Mouse (Mus musculus) midbrain, embryonic 10.5 days (tissue): Measurements from ENCODE around the gene Gm20716. TPM values are rescaled to one million over a fixed set of nuclear protein-coding genes. Genes with fewer than 3 reads are reported as not detected.

Source experiments
- DNase-seq: peaks from one replicate; pipeline ENCODE4 v3.0.0-alpha.2; 2017; ENCODE audit warnings: low spot score
- H3K27ac ChIP-seq: fragments of 300-500 bp; sonication (generic); replicated peaks from 2 replicates; pipeline ENCODE4 v1.5.1; 2016; ENCODE audit warnings: mild to moderate bottlenecking
- H3K27me3 ChIP-seq: fragments of 300-500 bp; sonication (generic); 2 replicates; pipeline ENCODE4 v1.6.1; 2016; ENCODE audit warnings: low read depth, mild to moderate bottlenecking; ENCODE audit not compliant: poor library complexity, severe bottlenecking
- H3K36me3 ChIP-seq: fragments of 300-500 bp; sonication (generic); 2 replicates; pipeline ENCODE4 v1.6.1; 2016; ENCODE audit warnings: mild to moderate bottlenecking, moderate library complexity
- H3K4me1 ChIP-seq: fragments of 300-500 bp; sonication (generic); 2 replicates; pipeline ENCODE4 v1.6.1; 2016
- H3K4me3 ChIP-seq: fragments of 300-500 bp; sonication (generic); 2 replicates; pipeline ENCODE4 v1.5.1; 2016; ENCODE audit warnings: mild to moderate bottlenecking, moderate library complexity
- H3K9me3 ChIP-seq: fragments of 300-500 bp; sonication (generic); replicated peaks from 2 replicates; pipeline ENCODE4 v1.6.1; 2016; ENCODE audit warnings: mild to moderate bottlenecking
- WGBS: fragments of 180-500 bp; shearing (Covaris S2); methylation state at CpG from one replicate; pipeline ENCODE4 v1.1.7; 2016; 5-methylcytosine and 5-hydroxymethylcytosine counted together
- polyA plus RNA-seq: library from polyadenylated mRNA; unstranded; fragments of >200 nt; fragmentation: Nextera tagmentation; extraction: Ambion mirVana; gene quantifications from 2 replicates; pipeline ENCODE4 v1.2.1, GENCODE M21; 2016

Gm20716 gene
- polyA plus RNA-seq, 1 experiment from 2014 or later, result 17.2 TPM

- no peaks in the 10 kb centered on the region for H3K27me3 ChIP-seq
- 95% methylated on average over 3 of the region's 3 CpGs for WGBS
- DNase-seq, result no peak
- 0 out of 2 replicates have a peak, but pooled peaks cover 5% of the 10 kb centered on the region for H3K9me3 ChIP-seq
- H3K27ac ChIP-seq, result peak overlapping the region; percentile 100
- H3K36me3 ChIP-seq, result peaks cover 75% of the 10 kb centered on the region
- H3K4me1 ChIP-seq, result peaks cover 24% of the 10 kb centered on the region
- H3K4me3 ChIP-seq, result peak overlapping the region; percentile 100; the same call in 1 of the 2 replicates
Measured at GRCm38 (mm10) chr2:168207883-168208282, 22.3 kb downstream of the Gm20716 start.

- H3K4me1 ChIP-seq, result peaks cover 24% of the 10 kb centered on the region
- peak within 1 kb of the TSS; percentile 100 for H3K27ac ChIP-seq
- DNase-seq, result peak; percentile 97
- no peaks in the 10 kb centered on the region for H3K27me3 ChIP-seq
- 0 out of 2 replicates have a peak, but pooled peaks cover 5% of the 10 kb centered on the region for H3K9me3 ChIP-seq
- peak within 1 kb of the TSS; percentile 100 for H3K4me3 ChIP-seq
- WGBS, result under 1% methylated on average over 73 of the region's 89 CpGs
- H3K36me3 ChIP-seq, result peaks cover 75% of the 10 kb centered on the region
Measured at GRCm38 (mm10) chr2:168206725-168207644, 23.2 kb downstream of the Gm20716 start, which contains the start of gene Adnp. Gene Adnp, minus strand, starts transcription at chr2:168207112.

GRCm38 (mm10) chr2:168205681-168206631, 24.2 kb downstream of the Gm20716 start:
- Histone ChIP-seq H3K9me3 (0 out of 2 replicates have a peak, but pooled peaks cover 5% of the 10 kb centered on the region), H3K27me3 (no peaks in the 10 kb centered on the region), H3K4me1 (peaks cover 31% of the 10 kb centered on the region), H3K4me3 (peak overlapping the region; percentile 100), H3K27ac (peak overlapping the region; percentile 100), H3K36me3 (peaks cover 74% of the 10 kb centered on the region)
- DNase-seq, result peak; percentile 63
- WGBS, result under 1% methylated on average over 49 of the region's 49 CpGs

- Histone ChIP-seq H3K9me3 (0 out of 2 replicates have a peak, but pooled peaks cover 5% of the 10 kb centered on the region), H3K4me1 (peaks cover 38% of the 10 kb centered on the region), H3K4me3 (peak overlapping the region; percentile 100), H3K27me3 (no peaks in the 10 kb centered on the region), H3K36me3 (peaks cover 74% of the 10 kb centered on the region), H3K27ac (peak overlapping the region; percentile 100)
- 6% methylated on average over 6 of the region's 6 CpGs for WGBS
- DNase-seq, result peak; percentile 88
Measured at GRCm38 (mm10) chr2:168205265-168205664, 24.9 kb downstream of the Gm20716 start.

- Histone ChIP-seq H3K4me3 (peak overlapping the region; percentile 100), H3K4me1 (peaks cover 43% of the 10 kb centered on the region), H3K36me3 (peaks cover 72% of the 10 kb centered on the region), H3K9me3 (0 out of 2 replicates have a peak, but pooled peaks cover 5% of the 10 kb centered on the region), H3K27me3 (no peaks in the 10 kb centered on the region), H3K27ac (no peak overlapping the region)
- 91% methylated on average over 8 of the region's 8 CpGs for WGBS
- no peak for DNase-seq
Measured at GRCm38 (mm10) chr2:168204476-168204999, 25.6 kb downstream of the Gm20716 start.

GRCm38 (mm10) chr2:168200014-168200691, 30.0 kb downstream of the Gm20716 start:
- H3K36me3 ChIP-seq, result peaks cover 92% of the 10 kb centered on the region
- WGBS, result 91% methylated on average over 4 of the region's 5 CpGs
- no peak overlapping the region for H3K27ac ChIP-seq
- DNase-seq, result no peak
- H3K4me1 ChIP-seq, result peaks cover 55% of the 10 kb centered on the region
- H3K4me3 ChIP-seq, result no peak overlapping the region
- H3K27me3 ChIP-seq, result no peaks in the 10 kb centered on the region
- H3K9me3 ChIP-seq, result 0 out of 2 replicates have a peak, but pooled peaks cover 5% of the 10 kb centered on the region

- no peaks in the 10 kb centered on the region for H3K27me3 ChIP-seq
- no peak overlapping the region for H3K27ac ChIP-seq
- 0 out of 2 replicates have a peak, but pooled peaks cover 5% of the 10 kb centered on the region for H3K9me3 ChIP-seq
- 91% methylated on average over 4 of the region's 4 CpGs for whole genome bisulfite sequencing
- DNase-seq, result no peak
- peaks cover 48% of the 10 kb centered on the region for H3K4me1 ChIP-seq
- peaks cover 92% of the 10 kb centered on the region for H3K36me3 ChIP-seq
- no peak overlapping the region for H3K4me3 ChIP-seq
Measured at GRCm38 (mm10) chr2:168199476-168199875, 30.7 kb downstream of the Gm20716 start.

- Histone ChIP-seq H3K36me3 (peaks cover 92% of the 10 kb centered on the region), H3K4me3 (no peak overlapping the region), H3K27me3 (no peaks in the 10 kb centered on the region), H3K4me1 (peaks cover 42% of the 10 kb centered on the region), H3K27ac (no peak overlapping the region), H3K9me3 (0 out of 2 replicates have a peak, but pooled peaks cover 2% of the 10 kb centered on the region)
- WGBS, result 95% methylated on average over 1 of the region's 1 CpGs
- DNase-seq, result no peak
Measured at GRCm38 (mm10) chr2:168198421-168198820, 31.7 kb downstream of the Gm20716 start.

GRCm38 (mm10) chr2:168195721-168196120, 34.4 kb downstream of the Gm20716 start:
- H3K4me3 ChIP-seq, result no peak overlapping the region
- no peak for DNase-seq
- H3K9me3 ChIP-seq, result no peaks in the 10 kb centered on the region
- WGBS, result 65% methylated on average over 2 of the region's 2 CpGs
- peaks cover 36% of the 10 kb centered on the region for H3K4me1 ChIP-seq
- no peak overlapping the region for H3K27ac ChIP-seq
- no peaks in the 10 kb centered on the region for H3K27me3 ChIP-seq
- H3K36me3 ChIP-seq, result peaks cover 92% of the 10 kb centered on the region

- 87% methylated on average over 2 of the region's 2 CpGs for WGBS
- no peak for DNase-seq
- Histone ChIP-seq H3K27ac (no peak overlapping the region), H3K9me3 (no peaks in the 10 kb centered on the region), H3K4me3 (no peak overlapping the region), H3K27me3 (no peaks in the 10 kb centered on the region), H3K36me3 (peaks cover 91% of the 10 kb centered on the region), H3K4me1 (peaks cover 19% of the 10 kb centered on the region)
Measured at GRCm38 (mm10) chr2:168193685-168194084, 36.5 kb downstream of the Gm20716 start.

GRCm38 (mm10) chr2:168191856-168192255, 38.3 kb downstream of the Gm20716 start:
- Histone ChIP-seq H3K4me3 (no peak overlapping the region), H3K36me3 (peaks cover 91% of the 10 kb centered on the region), H3K9me3 (no peaks in the 10 kb centered on the region), H3K4me1 (peaks cover 10% of the 10 kb centered on the region; the same call in 1 of the 2 replicates), H3K27me3 (no peaks in the 10 kb centered on the region), H3K27ac (no peak overlapping the region)
- DNase-seq, result no peak
- 94% methylated on average over 2 of the region's 2 CpGs for WGBS
